Mouse (Mus musculus): ENCODE results near the gene Gchfr. TPM values are rescaled to one million over a fixed set of nuclear protein-coding genes. Genes with fewer than 3 reads are reported as not detected.

Gchfr gene
- total and polyA plus RNA-seq, 3 experiments = 1.1 to 18.2 (median 1.8) TPM

- TF ChIP-seq UBTF (IDR thresholded peaks at IDR 0.05; ENCODE audit: low read depth, low read length) (no peak), MYC (IDR thresholded peaks at IDR 0.05; ENCODE audit: low read depth, low read length) (no peak), SIN3A (IDR thresholded peaks at IDR 0.05; ENCODE audit: low read length) (no peak), MXI1 (IDR thresholded peaks at IDR 0.05; ENCODE audit: low read depth, low read length) (no peak), MEF2A (IDR thresholded peaks at IDR 0.05; ENCODE audit: borderline replicate concordance, low read depth, low read length) (no peak), CHD2 (IDR thresholded peaks at IDR 0.05; ENCODE audit: low read length) (no peak), CHD1 (IDR thresholded peaks at IDR 0.05; ENCODE audit: low read depth, low read length) (no peak), USF1 (IDR thresholded peaks at IDR 0.05; ENCODE audit: low read depth, low read length) (no peak), KAT2A (IDR thresholded peaks at IDR 0.05; ENCODE audit: insufficient replicate concordance, low read length) (no peak), PAX5 (IDR thresholded peaks at IDR 0.05; ENCODE audit: low read length) (no peak), RAD21 (IDR thresholded peaks at IDR 0.05; ENCODE audit: low read depth, low read length) (no peak), ELF1 (IDR thresholded peaks at IDR 0.05; ENCODE audit: low read depth, low read length) (no peak), BHLHE40 (IDR thresholded peaks at IDR 0.05; ENCODE audit: low read depth, low read length) (no peak), ETS1 (conservative IDR thresholded peaks at IDR 0.05; ENCODE audit: low read depth, low read length) (no peak), E2F4 (IDR thresholded peaks at IDR 0.05; ENCODE audit: insufficient replicate concordance, low read depth, low read length) (no peak)
- in situ Hi-C loops (cut with MboI; ENCODE audit: low pct_ligation_motif_present, low pct_unique_long_range_greater_than_20kb, low sequenced_read_pairs) (no loop called here), dilution Hi-C loops (cut with MboI; ENCODE audit: extremely low pct_ligation_motif_present, extremely low pct_unique_long_range_greater_than_20kb, low sequenced_read_pairs) (no loop called here)
- Histone ChIP-seq H3K4me2 (ENCODE audit: insufficient read depth, low read depth, poor library complexity, severe bottlenecking) (no peak overlapping the region), H3K27me3 (replicated peaks) (peaks cover 1% of the 10 kb centered on the region), H3K79me2 (replicated peaks; ENCODE audit: control insufficient read depth, extremely low read depth, insufficient read depth, poor library complexity, severe bottlenecking) (peaks cover 21% of the 10 kb centered on the region), H3K36me3 (replicated peaks in 1 of 2; ENCODE audit: control insufficient read depth in 1 of 2, insufficient read depth in 1 of 2, low read length in 1 of 2) (peaks cover 36 to 51% of the 10 kb centered on the region in 2 experiments), H3K9me3 (replicated peaks; ENCODE audit: low read length) (no peaks in the 10 kb centered on the region), H3K4me1 (ENCODE audit: control insufficient read depth in 1 of 2, insufficient read depth in 2 of 2) (peaks cover 3 to 10% of the 10 kb centered on the region in 2 experiments; a peak in 3 of 4 replicates), H3K4me3 (replicated peaks in 1 of 3; ENCODE audit: low read depth in 2 of 3, low read length in 2 of 3, poor library complexity in 1 of 3) (no peak overlapping the region), H3K27ac (ENCODE audit: insufficient read depth, low read depth) (no peak overlapping the region), H3K9ac (ENCODE audit: insufficient read depth, low read depth) (no peak overlapping the region)
- no peak for DNase-seq (ENCODE audit: extremely low read depth)
Measured at GRCm38 (mm10) chr2:119154683-119155082, 12.9 kb upstream of the Gchfr start.

DNA sequence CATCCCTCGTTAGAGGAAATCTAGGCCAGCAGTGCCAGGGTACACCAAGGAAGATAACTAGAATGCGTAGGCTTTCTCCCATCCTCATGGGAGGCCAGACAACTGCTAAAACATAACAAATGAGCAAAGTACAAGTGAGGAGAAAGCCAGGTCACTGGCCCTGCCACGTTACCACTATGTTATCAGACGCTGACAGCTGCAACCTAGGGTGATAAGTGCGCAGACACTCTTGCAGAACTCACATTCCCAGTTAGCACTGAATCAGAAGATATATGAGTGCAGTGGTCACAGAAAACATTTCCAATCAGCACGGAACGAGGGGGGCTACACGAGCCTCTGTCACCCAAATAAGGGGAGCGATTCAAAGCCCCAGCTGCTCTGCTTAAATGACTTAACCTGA is 12.2 kb upstream of the Gchfr start:
- dilution Hi-C loops (cut with MboI; ENCODE audit: extremely low pct_ligation_motif_present, extremely low pct_unique_long_range_greater_than_20kb, low sequenced_read_pairs) = no loop called here
- DNase-seq (ENCODE audit: extremely low read depth) = no peak
- H3K36me3 ChIP-seq (replicated peaks in 1 of 2; ENCODE audit: control insufficient read depth in 1 of 2, insufficient read depth in 1 of 2, low read length in 1 of 2) = peaks cover 30 to 44% of the 10 kb centered on the region in 2 experiments
- H3K4me3 ChIP-seq (replicated peaks in 1 of 3; ENCODE audit: low read depth in 2 of 3, low read length in 2 of 3, poor library complexity in 1 of 3) = no peak overlapping the region
- TF ChIP-seq MYC (IDR thresholded peaks at IDR 0.05; ENCODE audit: low read depth, low read length) (no peak), NRF1 (IDR thresholded peaks at IDR 0.05; ENCODE audit: low read depth, low read length) (no peak), NELFE (IDR thresholded peaks at IDR 0.05; ENCODE audit: low read depth, low read length) (no peak), KAT2A (IDR thresholded peaks at IDR 0.05; ENCODE audit: insufficient replicate concordance, low read length) (no peak), SMC3 (IDR thresholded peaks at IDR 0.05; ENCODE audit: low read depth, low read length) (no peak), PAX5 (IDR thresholded peaks at IDR 0.05; ENCODE audit: low read length) (no peak), BHLHE40 (IDR thresholded peaks at IDR 0.05; ENCODE audit: low read depth, low read length) (no peak), MAZ (IDR thresholded peaks at IDR 0.05; ENCODE audit: low read depth, low read length) (no peak)
- peak overlapping the region; percentile 66; the same call in 1 of the 2 replicates for H3K4me2 ChIP-seq (ENCODE audit: insufficient read depth, low read depth, poor library complexity, severe bottlenecking)
- peaks cover 3 to 10% of the 10 kb centered on the region in 2 experiments; a peak in 3 of 4 replicates for H3K4me1 ChIP-seq (ENCODE audit: control insufficient read depth in 1 of 2, insufficient read depth in 2 of 2)
- H3K79me2 ChIP-seq (replicated peaks; ENCODE audit: control insufficient read depth, extremely low read depth, insufficient read depth, poor library complexity, severe bottlenecking) = peaks cover 21% of the 10 kb centered on the region
- in situ Hi-C loops (cut with MboI; ENCODE audit: low pct_ligation_motif_present, low pct_unique_long_range_greater_than_20kb, low sequenced_read_pairs) = no loop called here
- 0 out of 2 replicates have a peak overlapping the region, but pooled peaks have one; percentile 69 for H3K9ac ChIP-seq (ENCODE audit: insufficient read depth, low read depth)
- no peak overlapping the region for H3K27ac ChIP-seq (ENCODE audit: insufficient read depth, low read depth)
- no peaks in the 10 kb centered on the region for H3K9me3 ChIP-seq (replicated peaks; ENCODE audit: low read length)
- peaks cover 8% of the 10 kb centered on the region for H3K27me3 ChIP-seq (replicated peaks)
